Mouse (Mus musculus) retina, adult 2 months (tissue): ENCODE data around the gene Prss16.

Experiments used
- DNase-seq: peaks from one replicate; pipeline ENCODE4 v3.0.0-alpha.2; 2012; ENCODE audit warnings: low read depth, low spot score

Gene Prss16

DNA sequence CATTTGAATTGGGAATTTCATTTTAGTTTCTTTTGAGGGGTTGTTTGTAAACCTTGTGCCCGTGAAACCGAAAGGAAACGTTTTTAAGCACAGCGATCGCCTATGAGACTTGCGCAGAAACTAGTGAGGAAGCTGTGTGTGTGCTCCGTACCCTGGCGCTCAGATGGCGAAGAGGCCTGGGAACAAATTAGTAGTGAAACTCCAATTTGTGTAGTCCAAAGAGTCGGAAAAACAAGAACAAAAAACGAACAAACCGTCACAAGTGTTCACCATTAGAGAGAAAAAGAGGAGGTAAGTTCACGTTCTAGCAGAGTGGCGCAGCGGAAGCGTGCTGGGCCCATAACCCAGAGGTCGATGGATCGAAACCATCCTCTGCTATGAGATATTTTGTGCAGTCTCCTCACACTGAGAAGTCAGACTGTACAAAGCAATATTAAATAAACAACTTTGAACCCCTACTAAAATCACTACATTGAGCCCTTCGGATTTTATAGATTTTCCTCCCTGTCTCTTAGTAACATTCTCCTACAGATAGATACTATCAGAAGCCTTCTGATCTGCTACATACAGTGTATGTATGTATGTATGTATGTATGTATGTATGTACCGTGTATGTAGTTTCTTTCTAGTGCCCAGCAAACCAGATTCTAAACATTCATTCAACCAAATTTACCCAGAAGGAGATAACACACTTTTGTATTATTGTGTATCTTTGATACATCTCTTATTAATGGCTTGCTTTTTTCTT lies 34.6 kb downstream of the Prss16 start:
- DNase-seq: peak; percentile 78

DNA sequence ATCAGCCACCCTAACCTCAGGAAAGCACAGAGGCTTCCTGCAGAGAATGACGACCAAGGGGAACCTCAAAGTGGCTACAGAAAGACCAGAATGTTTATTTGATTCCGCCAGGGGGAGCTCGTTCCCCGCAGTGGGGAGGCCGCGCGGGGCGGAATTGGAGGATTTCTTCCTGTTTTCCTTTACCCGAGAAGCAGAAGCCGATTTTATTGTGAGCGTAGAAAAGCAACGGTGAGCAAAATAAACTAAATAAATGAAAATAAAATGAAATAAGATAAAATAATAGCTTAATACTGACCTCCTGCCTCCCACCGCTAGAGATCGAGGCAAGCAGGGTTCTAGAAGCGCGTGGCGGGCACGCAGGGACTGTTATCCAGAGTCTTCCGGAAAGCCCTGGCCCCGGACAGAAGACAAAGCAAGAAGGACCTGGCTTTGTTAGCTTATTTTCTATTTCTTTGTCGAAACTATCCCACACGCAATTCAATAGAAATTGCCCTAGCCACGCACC lies 35.3 kb downstream of the Prss16 start:
- DNase-seq: peak; percentile 80

DNA sequence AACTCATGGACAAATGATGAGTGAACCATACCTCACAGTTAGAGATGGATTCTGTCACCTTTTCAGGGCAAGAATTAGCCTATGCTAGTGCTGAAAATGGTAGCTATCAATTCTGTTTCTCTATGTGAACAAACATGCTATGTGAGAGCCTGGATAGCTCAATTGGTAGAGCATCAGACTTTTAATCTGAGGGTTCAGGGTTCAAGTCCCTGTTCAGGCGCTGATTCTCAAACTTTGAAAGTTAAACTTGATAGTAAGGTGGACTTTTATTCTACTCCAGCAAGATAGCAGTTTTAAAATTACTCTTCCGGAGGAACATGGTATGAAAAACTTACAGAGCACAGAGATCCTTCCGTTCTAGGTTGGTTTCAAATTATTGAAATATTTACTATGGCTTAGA lies 37.9 kb downstream of the Prss16 start:
- DNase-seq: no peak

DNA sequence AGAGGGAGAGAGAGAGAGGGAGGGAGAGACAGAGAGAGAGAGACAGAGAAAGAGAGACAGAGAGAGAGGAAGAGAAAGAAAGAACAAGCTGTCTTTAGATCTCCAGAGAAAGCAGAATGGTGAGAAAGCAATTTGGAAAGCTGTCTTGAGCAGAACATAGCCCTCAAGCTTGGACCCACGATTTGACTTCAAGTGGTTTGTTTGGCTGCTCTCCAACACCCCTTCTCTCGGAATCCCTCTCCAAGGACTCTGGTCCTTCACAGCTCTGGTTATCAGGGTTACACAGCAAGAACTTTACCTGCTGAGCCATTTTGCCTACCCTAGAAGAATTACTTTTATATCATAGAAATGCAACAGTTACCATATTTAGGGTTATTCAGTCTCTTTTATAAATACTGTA lies 39.7 kb downstream of the Prss16 start:
- no peak for DNase-seq

DNA sequence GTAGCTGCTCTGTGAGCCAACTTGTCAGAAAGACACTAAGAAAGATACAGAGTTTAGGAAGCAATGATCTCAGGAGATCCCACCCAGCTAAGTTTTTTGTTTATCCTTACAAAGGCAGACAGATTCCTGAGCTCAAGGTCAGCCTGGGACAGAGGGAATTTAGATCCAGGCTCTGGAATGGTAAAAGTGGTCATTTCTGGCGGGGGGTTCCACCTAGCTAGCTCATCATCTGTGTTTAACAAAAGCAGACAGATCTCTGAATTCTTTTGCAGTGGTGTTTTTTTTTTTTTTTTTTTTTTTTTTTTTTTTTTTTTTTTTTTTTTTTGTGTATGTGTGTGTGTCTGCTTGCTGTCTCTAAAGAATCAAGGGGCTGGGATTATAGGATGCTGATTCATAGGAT lies 40.3 kb downstream of the Prss16 start:
- DNase-seq: no peak
